Mouse (Mus musculus) brain, embryonic 14.5 days (tissue): ENCODE results near the gene Ift172. TPM values are rescaled to one million over a fixed set of nuclear protein-coding genes. Genes with fewer than 3 reads are reported as not detected.

Source experiments
- DNase-seq: peaks from one replicate; pipeline ENCODE4 v3.0.0-alpha.2; 2011; ENCODE audit warnings: low read depth
- CTCF ChIP-seq: fragments of 200-500 bp; IDR thresholded peaks from 2 replicates; pipeline ENCODE4 v1.5.1; 2012; ENCODE audit warnings: inconsistent platforms, mild to moderate bottlenecking, moderate library complexity, borderline replicate concordance; ENCODE audit not compliant: insufficient read depth, insufficient read length; ENCODE audit errors: extremely low read depth
- POLR2A ChIP-seq: fragments of 200-500 bp; IDR thresholded peaks from 2 replicates; pipeline ENCODE4 v1.6.1; 2012; ENCODE audit warnings: mild to moderate bottlenecking, inconsistent platforms, borderline replicate concordance; ENCODE audit not compliant: poor library complexity, insufficient read depth, insufficient read length, severe bottlenecking; ENCODE audit errors: extremely low read depth
- polyA plus RNA-seq: library from polyadenylated mRNA; depleted of rRNA; stranded (reverse); fragments of >200 nt; gene quantifications from 2 replicates; pipeline ENCODE4 v1.2.3, GENCODE M21; 2012

The Ift172 gene
- polyA plus RNA-seq, 1 experiment: 51.9 TPM

- TF ChIP-seq POLR2A (no peak), CTCF (no peak)
- no peak for DNase-seq
Measured at GRCm38 (mm10) chr5:31255381-31255780, 35.5 kb downstream of the Ift172 start.

DNA sequence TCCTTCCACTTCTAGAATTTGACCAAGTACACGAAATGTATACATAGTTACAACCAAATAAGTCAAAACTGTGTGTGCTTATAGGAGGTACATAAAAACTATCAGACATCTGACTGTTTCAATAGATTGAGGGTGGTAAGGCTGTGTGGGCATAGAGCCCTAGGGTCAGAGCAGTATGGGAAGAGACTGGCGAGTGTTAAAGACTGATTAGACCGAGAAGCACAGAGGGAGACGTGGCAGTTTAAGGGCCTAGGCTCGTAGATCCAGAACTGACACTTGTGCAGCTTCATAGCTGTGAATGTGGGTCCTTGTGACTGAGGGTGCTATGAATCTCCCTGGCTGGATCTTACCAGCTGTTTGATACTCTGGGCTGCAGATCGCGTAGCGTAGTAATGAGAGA, 36.0 kb downstream of the Ift172 start:
- no peak for TF ChIP-seq CTCF
- no peak for TF ChIP-seq POLR2A
- no peak for DNase-seq

DNA sequence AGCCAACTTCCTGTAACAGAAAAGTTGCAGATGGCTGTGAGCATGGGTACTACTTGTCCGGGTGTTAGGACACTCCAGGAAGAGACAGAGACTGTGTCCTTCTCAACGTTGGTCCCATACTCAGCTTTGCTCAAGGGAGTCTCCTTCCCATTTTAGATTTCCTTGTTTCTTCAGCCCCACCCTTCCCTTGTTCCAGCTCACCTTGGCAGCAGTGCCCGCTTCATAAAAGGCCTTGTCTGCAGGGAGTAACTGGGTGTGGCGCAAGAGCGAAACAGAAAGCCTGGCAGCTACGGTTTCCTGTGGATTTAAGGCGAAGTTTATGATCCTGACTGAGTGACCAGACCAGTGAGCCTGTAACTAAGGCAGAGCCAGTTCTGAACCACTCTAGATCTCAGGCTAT, 36.5 kb downstream of the Ift172 start:
- DNase-seq: no peak
- TF ChIP-seq CTCF (no peak), POLR2A (no peak)

GRCm38 (mm10) chr5:31253806-31254205, 37.1 kb downstream of the Ift172 start:
- no peak for DNase-seq
- no peak for TF ChIP-seq POLR2A

DNA sequence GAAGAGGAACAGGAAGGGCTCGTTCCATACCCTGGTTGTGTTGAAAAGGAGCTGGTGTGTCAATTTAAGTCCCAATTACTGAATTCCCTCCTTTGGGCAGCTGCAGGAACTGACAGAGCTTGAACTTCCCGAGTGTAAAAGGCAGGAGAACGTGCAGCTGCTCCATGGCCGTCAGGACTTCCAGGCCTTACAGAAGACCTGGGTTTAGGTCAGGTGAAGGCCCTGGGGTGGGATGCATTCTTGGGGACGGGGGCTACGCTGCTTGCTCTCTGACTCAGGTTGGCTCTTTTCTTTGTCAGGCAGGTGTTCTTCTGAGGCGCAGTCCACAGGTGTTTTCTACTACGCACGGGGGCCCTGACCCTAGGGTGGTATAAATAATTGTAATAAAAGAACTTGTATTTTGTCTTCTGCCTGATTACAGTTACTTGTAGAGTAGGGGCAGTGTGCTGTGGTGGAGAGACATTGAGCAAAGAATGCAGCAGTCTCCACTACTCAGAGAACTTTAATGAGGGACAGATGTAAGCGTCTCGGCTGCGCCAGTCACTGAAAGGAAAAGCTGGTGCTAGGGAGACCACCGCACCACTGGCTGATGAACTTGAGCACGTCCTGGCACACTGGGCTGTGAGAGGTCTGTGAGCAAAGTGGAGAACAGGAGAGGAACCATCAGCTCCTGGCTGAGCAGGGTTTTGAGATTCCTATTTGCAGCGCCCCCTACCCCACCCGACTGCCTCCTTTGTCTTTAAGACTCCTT, 37.9 kb downstream of the Ift172 start:
- TF ChIP-seq POLR2A (no peak), CTCF (no peak)
- no peak for DNase-seq

DNA sequence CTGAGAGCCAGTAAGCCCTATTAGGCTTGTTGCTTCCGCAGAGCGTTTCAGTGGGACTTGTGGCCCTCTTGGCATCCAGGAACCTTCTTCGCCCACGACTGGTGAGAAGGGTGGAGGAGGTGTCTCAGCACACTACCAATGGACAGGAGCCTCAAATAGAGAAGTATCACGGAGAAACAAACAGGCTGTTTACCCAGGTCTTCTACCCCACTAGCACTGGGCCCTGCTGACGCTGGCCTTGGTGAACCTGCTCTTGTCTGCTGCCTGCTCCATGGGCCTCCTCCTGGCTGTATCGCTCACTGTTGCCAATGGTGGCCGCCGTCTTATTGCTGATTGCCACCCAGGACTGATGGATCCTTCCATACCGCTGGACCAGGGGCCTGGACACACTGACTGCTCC, 38.8 kb downstream of the Ift172 start:
- DNase-seq: no peak
- TF ChIP-seq POLR2A (no peak), CTCF (no peak)

GRCm38 (mm10) chr5:31251541-31252101, 39.3 kb downstream of the Ift172 start, which contains the start of gene Krtcap3:
Gene Krtcap3, plus strand, starts transcription at chr5:31251691.
- DNase-seq: peak; percentile 22
- TF ChIP-seq POLR2A (no peak), CTCF (no peak)

DNA sequence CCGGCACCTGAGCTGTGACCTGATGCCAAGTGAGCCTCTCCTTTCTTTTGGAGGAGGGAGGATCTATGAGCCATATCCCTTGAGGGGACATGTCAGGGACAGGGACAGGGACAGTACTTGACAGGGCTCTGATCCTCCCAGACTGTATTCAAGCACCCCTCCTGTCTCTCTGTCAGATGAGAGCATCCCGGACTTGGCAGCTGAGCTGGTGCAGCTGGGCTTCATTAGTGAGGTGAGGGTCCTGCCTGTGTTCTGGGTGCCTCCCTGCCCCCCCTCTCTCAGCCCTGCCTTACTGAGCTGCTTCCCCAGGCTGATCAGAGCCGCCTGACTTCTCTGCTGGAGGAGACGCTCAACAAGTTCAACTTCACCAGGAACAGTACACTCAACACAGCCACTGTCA, 40.2 kb downstream of the Ift172 start:
- DNase-seq: peak; percentile 36
- no peak for TF ChIP-seq POLR2A
- no peak for TF ChIP-seq CTCF

DNA sequence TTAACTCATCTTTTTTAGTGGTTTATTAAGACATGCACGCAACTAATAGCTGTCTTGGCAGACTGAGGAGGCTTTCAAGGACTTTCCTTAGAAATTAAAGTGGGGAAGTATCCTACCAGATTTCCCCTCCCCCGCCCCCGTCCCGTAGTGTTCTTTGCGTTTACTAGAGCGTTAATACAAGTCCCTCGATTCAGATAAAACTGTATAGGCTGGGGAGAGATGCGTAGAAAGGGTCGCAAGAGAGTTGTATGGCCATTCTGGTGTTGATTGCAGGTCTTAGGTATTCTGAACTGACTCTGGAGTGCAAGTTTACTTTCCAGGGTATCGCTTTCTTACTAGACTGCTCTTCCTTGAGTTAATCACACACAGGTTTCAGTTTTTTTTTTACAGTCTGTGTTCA, 48.7 kb downstream of the Ift172 start:
- no peak for DNase-seq
- TF ChIP-seq POLR2A (no peak), CTCF (no peak)

DNA sequence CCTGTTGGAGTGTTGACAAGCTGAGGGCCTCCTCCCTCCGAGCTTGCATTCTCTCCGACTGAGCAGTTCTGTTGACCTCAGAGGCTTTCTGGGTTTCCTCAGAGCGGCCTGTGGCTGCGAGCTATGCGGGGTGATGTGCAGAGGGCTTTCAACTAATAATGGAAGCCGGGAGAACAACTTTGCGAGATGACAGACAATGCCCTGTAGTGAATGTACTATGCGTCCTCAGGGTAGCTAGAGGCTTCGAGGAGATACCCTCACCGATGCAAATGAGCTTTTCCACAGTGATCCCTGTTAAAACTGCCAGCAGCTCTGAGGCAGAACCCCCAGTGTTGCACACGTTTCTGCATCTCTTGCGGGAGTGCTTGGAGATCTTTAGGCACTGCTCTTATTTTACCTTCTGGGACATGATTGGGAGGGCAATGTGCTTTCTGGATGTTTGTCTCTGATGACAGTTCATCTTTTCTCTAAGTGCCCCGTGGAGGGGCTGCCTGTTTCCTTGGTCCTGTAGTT, 49.3 kb downstream of the Ift172 start:
- no peak for TF ChIP-seq POLR2A
- no peak for TF ChIP-seq CTCF
- DNase-seq: no peak

DNA sequence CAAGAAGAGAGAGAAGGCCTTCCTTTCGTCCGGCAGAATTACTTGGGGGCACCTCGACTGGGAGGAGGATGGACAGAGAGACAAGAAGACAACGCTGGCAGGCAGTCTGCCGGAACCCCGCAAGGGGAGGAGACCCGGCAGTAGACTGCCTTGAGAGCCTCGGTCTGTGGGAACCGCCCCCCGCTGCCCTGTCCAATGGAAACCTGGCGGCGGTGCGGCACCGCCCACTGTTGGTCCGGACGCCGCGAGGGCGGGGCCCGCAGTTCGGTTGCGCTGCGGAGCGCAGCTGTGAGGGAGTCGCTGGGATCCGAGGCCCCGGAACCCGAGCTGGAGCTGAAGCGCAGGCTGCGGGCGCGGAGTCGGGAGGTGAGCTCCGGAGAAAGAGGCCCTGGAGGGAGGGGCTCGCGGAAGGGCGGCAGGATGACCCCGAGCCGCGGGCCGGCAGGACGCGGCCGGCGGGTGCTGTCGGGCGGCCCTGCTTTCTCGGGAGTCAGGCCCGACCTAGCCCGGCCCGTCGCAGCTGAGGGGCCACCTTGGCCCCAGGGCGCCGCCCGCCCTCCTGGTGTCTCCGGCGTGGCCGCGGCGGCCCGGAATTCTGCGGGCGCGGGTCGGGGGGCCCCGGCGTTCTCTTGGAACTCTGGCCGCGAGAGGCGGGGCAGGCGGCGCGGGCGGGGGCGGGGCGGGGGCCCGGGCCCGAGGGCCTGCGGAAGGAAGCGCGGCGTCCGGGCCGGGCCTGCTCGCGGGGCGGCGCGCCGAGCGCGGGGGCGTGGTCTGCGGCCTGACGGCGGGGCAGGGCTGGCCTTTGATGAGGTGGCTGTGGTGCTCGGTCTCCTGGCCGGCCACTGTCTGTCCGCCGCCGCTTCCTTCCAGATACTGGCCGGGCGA, 50.0 kb downstream of the Ift172 start, which contains the start of the genes Nrbp1 and Gm9970:
Nrbp1 (plus strand) TSS at position 228 of the 885 bp plus-strand sequence.
Gm9970 (minus strand) TSS at position 596 of the 885 bp plus-strand sequence.
- DNase-seq: peak; percentile 98
- peak; percentile 90 for TF ChIP-seq POLR2A
- no peak for TF ChIP-seq CTCF

- DNase-seq: no peak
- TF ChIP-seq POLR2A (no peak), CTCF (no peak)
Measured at GRCm38 (mm10) chr5:31226641-31227040, 64.3 kb downstream of the Ift172 start.
